Mouse (Mus musculus): ENCODE data around the gene Enho. TPM values are rescaled to one million over a fixed set of nuclear protein-coding genes. Genes with fewer than 3 reads are reported as not detected.

Gene Enho
- total and polyA plus RNA-seq, 3 experiments, result 0.17 to 0.59 TPM; not detected in 1

DNA sequence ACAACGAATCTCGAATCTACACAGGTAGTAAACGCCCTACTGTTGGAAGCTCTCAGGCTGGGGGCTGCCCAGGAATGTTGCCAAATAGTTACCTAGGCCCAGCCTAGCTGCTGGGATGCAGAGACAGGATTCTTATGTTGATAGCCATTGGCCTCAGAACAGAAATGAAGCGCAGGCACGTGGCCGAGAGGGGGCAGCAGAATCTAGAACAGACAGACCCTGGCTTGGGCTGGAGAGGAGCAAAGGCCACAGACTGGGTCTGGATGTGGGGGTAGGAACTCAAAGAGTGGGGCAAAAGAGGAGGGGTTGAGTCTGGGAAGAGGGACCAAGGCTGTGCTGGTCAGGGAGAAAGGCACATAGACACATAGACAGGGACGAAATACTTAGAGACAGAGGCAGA is 14.1 kb upstream of the Enho start:
- H3K9ac ChIP-seq (ENCODE audit: insufficient read depth, low read depth), result no peak overlapping the region
- in situ Hi-C loops (cut with MboI; ENCODE audit: low pct_ligation_motif_present, low pct_unique_long_range_greater_than_20kb, low sequenced_read_pairs), result loop anchor here (10.0 kb wide), 1 partner anchor 49 kb away; no protein-coding TSS in a partner anchor
- no peaks in the 10 kb centered on the region for H3K36me3 ChIP-seq (replicated peaks in 1 of 2; ENCODE audit: control insufficient read depth in 1 of 2, insufficient read depth in 1 of 2, low read length in 1 of 2)
- no peak for DNase-seq (ENCODE audit: extremely low read depth)
- dilution Hi-C loops (cut with MboI; ENCODE audit: extremely low pct_ligation_motif_present, extremely low pct_unique_long_range_greater_than_20kb, low sequenced_read_pairs), result no loop called here
- H3K4me3 ChIP-seq (replicated peaks in 1 of 3; ENCODE audit: low read depth in 2 of 3, low read length in 2 of 3, poor library complexity in 1 of 3), result no peak overlapping the region
- H3K79me2 ChIP-seq (replicated peaks; ENCODE audit: control insufficient read depth, extremely low read depth, insufficient read depth, poor library complexity, severe bottlenecking), result no peaks in the 10 kb centered on the region
- peaks cover 0 to 5% of the 10 kb centered on the region in 2 experiments; a peak in 1 of 4 replicates for H3K4me1 ChIP-seq (ENCODE audit: control insufficient read depth in 1 of 2, insufficient read depth in 2 of 2)
- H3K9me3 ChIP-seq (replicated peaks; ENCODE audit: low read length), result no peaks in the 10 kb centered on the region
- TF ChIP-seq CTCF (conservative IDR thresholded peaks at IDR 0.05 in 1 of 2, IDR thresholded peaks at IDR 0.05 in 1 of 2; ENCODE audit: low read depth in 2 of 2, low read length in 2 of 2), result peak in 1 of 2 experiments; percentile 73; a peak in 2 of 4 replicates
- peak; percentile 46 for TF ChIP-seq RAD21 (IDR thresholded peaks at IDR 0.05; ENCODE audit: low read depth, low read length)
- peak; percentile 58; the same call in 1 of the 2 replicates for TF ChIP-seq MAX (IDR thresholded peaks at IDR 0.05; ENCODE audit: low read length)
- 0 out of 2 replicates have a peak, but pooled peaks have one; percentile 12 for TF ChIP-seq BHLHE40 (IDR thresholded peaks at IDR 0.05; ENCODE audit: low read depth, low read length)
- TF ChIP-seq MAFK (IDR thresholded peaks at IDR 0.05; ENCODE audit: insufficient replicate concordance, low read length), result no peak
- peak; percentile 73 for TF ChIP-seq SMC3 (IDR thresholded peaks at IDR 0.05; ENCODE audit: low read depth, low read length)
- no peak overlapping the region for H3K4me2 ChIP-seq (ENCODE audit: insufficient read depth, low read depth, poor library complexity, severe bottlenecking)
- peaks cover 80% of the 10 kb centered on the region for H3K27me3 ChIP-seq (replicated peaks)
- H3K27ac ChIP-seq (ENCODE audit: insufficient read depth, low read depth), result no peak overlapping the region

DNA sequence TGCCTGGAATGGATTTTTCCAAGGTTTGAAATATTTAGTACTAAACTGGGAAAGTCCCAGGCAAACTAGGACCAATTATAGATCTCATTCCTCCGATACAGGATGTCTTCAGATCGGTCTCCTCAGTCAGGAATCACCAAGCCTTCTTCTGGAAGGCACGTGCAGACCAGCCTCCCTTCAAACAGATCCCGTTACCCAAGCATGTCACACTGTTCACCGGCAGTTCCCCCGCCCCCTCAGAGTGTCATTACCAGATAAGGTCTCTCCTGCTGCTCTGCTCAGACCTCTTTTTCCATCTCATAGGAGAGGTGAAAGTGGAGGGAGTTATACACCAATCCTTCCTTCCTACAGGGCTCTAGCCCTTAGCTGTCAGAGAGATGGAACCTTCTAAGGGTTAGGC is 13.6 kb upstream of the Enho start:
- TF ChIP-seq EP300 (IDR thresholded peaks at IDR 0.05; ENCODE audit: low read length) (no peak), E2F4 (IDR thresholded peaks at IDR 0.05; ENCODE audit: insufficient replicate concordance, low read depth, low read length) (no peak), BHLHE40 (IDR thresholded peaks at IDR 0.05; ENCODE audit: low read depth, low read length) (0 out of 2 replicates have a peak, but pooled peaks have one; percentile 12), RCOR1 (conservative IDR thresholded peaks at IDR 0.05; ENCODE audit: low read depth, low read length) (no peak), MAFK (IDR thresholded peaks at IDR 0.05; ENCODE audit: insufficient replicate concordance, low read length) (no peak)
- in situ Hi-C loops (cut with MboI; ENCODE audit: low pct_ligation_motif_present, low pct_unique_long_range_greater_than_20kb, low sequenced_read_pairs) (loop anchor here (10.0 kb wide), 1 partner anchor 49 kb away; no protein-coding TSS in a partner anchor), dilution Hi-C loops (cut with MboI; ENCODE audit: extremely low pct_ligation_motif_present, extremely low pct_unique_long_range_greater_than_20kb, low sequenced_read_pairs) (no loop called here)
- Histone ChIP-seq H3K9me3 (replicated peaks; ENCODE audit: low read length) (no peaks in the 10 kb centered on the region), H3K36me3 (replicated peaks in 1 of 2; ENCODE audit: control insufficient read depth in 1 of 2, insufficient read depth in 1 of 2, low read length in 1 of 2) (no peaks in the 10 kb centered on the region), H3K4me2 (ENCODE audit: insufficient read depth, low read depth, poor library complexity, severe bottlenecking) (no peak overlapping the region), H3K79me2 (replicated peaks; ENCODE audit: control insufficient read depth, extremely low read depth, insufficient read depth, poor library complexity, severe bottlenecking) (no peaks in the 10 kb centered on the region), H3K27me3 (replicated peaks) (peaks cover 76% of the 10 kb centered on the region), H3K9ac (ENCODE audit: insufficient read depth, low read depth) (no peak overlapping the region), H3K4me1 (ENCODE audit: control insufficient read depth in 1 of 2, insufficient read depth in 2 of 2) (peaks cover 0 to 5% of the 10 kb centered on the region in 2 experiments; a peak in 1 of 4 replicates), H3K4me3 (replicated peaks in 1 of 3; ENCODE audit: low read depth in 2 of 3, low read length in 2 of 3, poor library complexity in 1 of 3) (no peak overlapping the region), H3K27ac (ENCODE audit: insufficient read depth, low read depth) (no peak overlapping the region)
- DNase-seq (ENCODE audit: extremely low read depth), result no peak

DNA sequence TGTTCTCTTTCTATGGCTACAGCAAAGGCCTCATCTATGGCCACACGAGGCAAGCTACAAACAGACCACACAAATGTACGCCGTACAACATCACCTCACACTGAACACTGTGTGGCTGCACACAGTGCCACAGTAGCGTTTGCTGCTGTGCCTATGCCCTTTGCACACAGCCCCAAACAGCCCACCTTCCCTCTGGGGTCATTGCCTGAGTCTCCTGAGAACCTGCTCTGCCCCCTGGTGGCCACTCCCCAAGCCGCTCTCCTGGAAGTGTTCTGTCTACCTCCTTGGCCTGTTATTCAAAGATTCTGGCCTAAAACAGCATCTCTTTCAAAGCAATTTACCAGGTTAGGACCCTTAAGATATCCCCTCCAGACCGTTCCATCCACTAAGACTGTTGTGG is 13.2 kb upstream of the Enho start:
- in situ Hi-C loops (cut with MboI; ENCODE audit: low pct_ligation_motif_present, low pct_unique_long_range_greater_than_20kb, low sequenced_read_pairs), result loop anchor here (10.0 kb wide), 1 partner anchor 48 kb away; no protein-coding TSS in a partner anchor
- Histone ChIP-seq H3K79me2 (replicated peaks; ENCODE audit: control insufficient read depth, extremely low read depth, insufficient read depth, poor library complexity, severe bottlenecking) (no peaks in the 10 kb centered on the region), H3K36me3 (replicated peaks in 1 of 2; ENCODE audit: control insufficient read depth in 1 of 2, insufficient read depth in 1 of 2, low read length in 1 of 2) (no peaks in the 10 kb centered on the region), H3K27ac (ENCODE audit: insufficient read depth, low read depth) (no peak overlapping the region), H3K4me3 (replicated peaks in 1 of 3; ENCODE audit: low read depth in 2 of 3, low read length in 2 of 3, poor library complexity in 1 of 3) (no peak overlapping the region), H3K4me2 (ENCODE audit: insufficient read depth, low read depth, poor library complexity, severe bottlenecking) (no peak overlapping the region), H3K27me3 (replicated peaks) (peaks cover 75% of the 10 kb centered on the region), H3K9me3 (replicated peaks; ENCODE audit: low read length) (no peaks in the 10 kb centered on the region), H3K4me1 (ENCODE audit: control insufficient read depth in 1 of 2, insufficient read depth in 2 of 2) (peaks cover 0 to 3% of the 10 kb centered on the region in 2 experiments; a peak in 1 of 4 replicates), H3K9ac (ENCODE audit: insufficient read depth, low read depth) (no peak overlapping the region)
- DNase-seq (ENCODE audit: extremely low read depth), result peak; percentile 72
- no peak for TF ChIP-seq MAZ (IDR thresholded peaks at IDR 0.05; ENCODE audit: low read depth, low read length)
- TF ChIP-seq USF1 (IDR thresholded peaks at IDR 0.05; ENCODE audit: low read depth, low read length), result no peak
- TF ChIP-seq ZNF384 (IDR thresholded peaks at IDR 0.05; ENCODE audit: low read depth, low read length), result no peak
- TF ChIP-seq KAT2A (IDR thresholded peaks at IDR 0.05; ENCODE audit: insufficient replicate concordance, low read length), result no peak
- peak; percentile 68 for TF ChIP-seq RAD21 (IDR thresholded peaks at IDR 0.05; ENCODE audit: low read depth, low read length)
- TF ChIP-seq IRF4 (IDR thresholded peaks at IDR 0.05; ENCODE audit: low read depth, low read length), result peak; percentile 24; the same call in 1 of the 2 replicates
- no peak for TF ChIP-seq MEF2A (IDR thresholded peaks at IDR 0.05; ENCODE audit: borderline replicate concordance, low read depth, low read length)
- no peak for TF ChIP-seq MAFK (IDR thresholded peaks at IDR 0.05; ENCODE audit: insufficient replicate concordance, low read length)
- TF ChIP-seq JUND (conservative IDR thresholded peaks at IDR 0.05; ENCODE audit: low read depth, low read length), result no peak
- 0 out of 2 replicates have a peak, but pooled peaks have one; percentile 27 for TF ChIP-seq NELFE (IDR thresholded peaks at IDR 0.05; ENCODE audit: low read depth, low read length)
- no peak for TF ChIP-seq MYC (IDR thresholded peaks at IDR 0.05; ENCODE audit: low read depth, low read length)
- no peak for TF ChIP-seq GABPA (IDR thresholded peaks at IDR 0.05; ENCODE audit: insufficient replicate concordance, low read depth, low read length)
- no peak for TF ChIP-seq NRF1 (IDR thresholded peaks at IDR 0.05; ENCODE audit: low read depth, low read length)
- TF ChIP-seq EP300 (IDR thresholded peaks at IDR 0.05; ENCODE audit: low read length), result no peak
- TF ChIP-seq CTCF (conservative IDR thresholded peaks at IDR 0.05 in 1 of 2, IDR thresholded peaks at IDR 0.05 in 1 of 2; ENCODE audit: low read depth in 2 of 2, low read length in 2 of 2), result peak; percentile 24 to 87; a peak in 3 of 4 replicates
- peak; percentile 37; the same call in 1 of the 2 replicates for TF ChIP-seq ZC3H11A (IDR thresholded peaks at IDR 0.05; ENCODE audit: low read depth, low read length)
- TF ChIP-seq SMC3 (IDR thresholded peaks at IDR 0.05; ENCODE audit: low read depth, low read length), result peak; percentile 95
- no peak for TF ChIP-seq RCOR1 (conservative IDR thresholded peaks at IDR 0.05; ENCODE audit: low read depth, low read length)
- dilution Hi-C loops (cut with MboI; ENCODE audit: extremely low pct_ligation_motif_present, extremely low pct_unique_long_range_greater_than_20kb, low sequenced_read_pairs), result no loop called here
